Mouse (Mus musculus) ZHBTc4 (cell line): ENCODE measurements around the gene Nipal1.
A peak's percentile ranks its signal among the peaks of the same experiment; 100 is the strongest.

Experiments
- DNase-seq: peaks from one replicate; pipeline ENCODE4 v3.0.0-alpha.2; 2011; ENCODE audit warnings: low read depth, low spot score

Gene Nipal1

GRCm38 (mm10) chr5:72665281-72665680 is 17.7 kb downstream of the Nipal1 start:
- DNase-seq, result peak; percentile 72

- DNase-seq, result no peak
Measured at GRCm38 (mm10) chr5:72666428-72666827, 18.8 kb downstream of the Nipal1 start.

GRCm38 (mm10) chr5:72668351-72668750 is 20.8 kb downstream of the Nipal1 start:
- no peak for DNase-seq

GRCm38 (mm10) chr5:72671017-72671699 is 23.6 kb downstream of the Nipal1 start:
- no peak for DNase-seq

GRCm38 (mm10) chr5:72674994-72675542 is 27.5 kb downstream of the Nipal1 start:
- DNase-seq, result no peak

GRCm38 (mm10) chr5:72681451-72681850 is 33.9 kb downstream of the Nipal1 start:
- DNase-seq, result no peak

- DNase-seq, result no peak
Measured at GRCm38 (mm10) chr5:72689556-72689955, 42.0 kb downstream of the Nipal1 start.

- no peak for DNase-seq
Measured at GRCm38 (mm10) chr5:72690516-72690915, 42.9 kb downstream of the Nipal1 start.

GRCm38 (mm10) chr5:72694684-72695083 is 47.1 kb downstream of the Nipal1 start:
- DNase-seq, result no peak

- peak; percentile 35 for DNase-seq
Measured at GRCm38 (mm10) chr5:72696491-72696890, 48.9 kb downstream of the Nipal1 start.

- no peak for DNase-seq
Measured at GRCm38 (mm10) chr5:72698343-72698742, 50.7 kb downstream of the Nipal1 start.

GRCm38 (mm10) chr5:72698818-72699499 is 51.4 kb downstream of the Nipal1 start:
- no peak for DNase-seq

GRCm38 (mm10) chr5:72699500-72699818 is 51.9 kb downstream of the Nipal1 start:
- no peak for DNase-seq

- no peak for DNase-seq
Measured at GRCm38 (mm10) chr5:72702202-72702601, 54.6 kb downstream of the Nipal1 start.

GRCm38 (mm10) chr5:72706095-72706494 is 58.5 kb downstream of the Nipal1 start:
- peak; percentile 6 for DNase-seq

- DNase-seq, result no peak
Measured at GRCm38 (mm10) chr5:72706722-72707121, 59.1 kb downstream of the Nipal1 start.

GRCm38 (mm10) chr5:72709451-72709850 is 61.9 kb downstream of the Nipal1 start:
- no peak for DNase-seq

- no peak for DNase-seq
Measured at GRCm38 (mm10) chr5:72709976-72710375, 62.4 kb downstream of the Nipal1 start.

GRCm38 (mm10) chr5:72710572-72711278 is 63.1 kb downstream of the Nipal1 start:
- peak; percentile 59 for DNase-seq

GRCm38 (mm10) chr5:72720587-72720986 is 73.0 kb downstream of the Nipal1 start:
- peak; percentile 35 for DNase-seq
